Mouse (Mus musculus) ES-E14 (cell line): ENCODE results near the gene Gpr135.

Experiments
- HCFC1 ChIP-seq: IDR thresholded peaks from 2 replicates; pipeline ENCODE4 v1.6.1; 2012; ENCODE audit warnings: low read length, inconsistent platforms, borderline replicate concordance; ENCODE audit not compliant: insufficient read depth
- ZC3H11A ChIP-seq: IDR thresholded peaks from 2 replicates; pipeline ENCODE4 v1.6.1; 2012; ENCODE audit warnings: low read depth, mild to moderate bottlenecking, inconsistent platforms, low read length, borderline replicate concordance
- ZNF384 ChIP-seq: IDR thresholded peaks from 2 replicates; pipeline ENCODE4 v1.6.1; 2012; ENCODE audit warnings: low read depth, low read length, inconsistent platforms

GRCm38 (mm10) chr12:72078248-72078647, 7.3 kb upstream of the Gpr135 start:
- TF ChIP-seq ZNF384 (no peak), HCFC1 (no peak), ZC3H11A (no peak)
